Mouse (Mus musculus): Measurements from ENCODE around the gene Fopnl. TPM values are rescaled to one million over a fixed set of nuclear protein-coding genes. Genes with fewer than 3 reads are reported as not detected.

The Fopnl gene
- total and polyA plus RNA-seq, 3 experiments, result 44.8 to 46.9 TPM; not detected in 1

Other genes with a start within 250 kb of the Fopnl start
- 25.2 and 25.8 TPM in 2 replicates for gene Nde1, start 154.1 kb downstream of the Fopnl start, total RNA-seq (2012; rRNA removed)
- 10 to 100 TPM in 1 of 2 experiments, not detected in 1; 42.5 TPM for gene Nde1, start 154.1 kb downstream of the Fopnl start, polyA plus RNA-seq (2012; ENCODE audit: insufficient read depth in 1 of 2, insufficient read length in 2 of 2, low read depth in 1 of 2, low replicate concordance in 2 of 2, missing spikeins in 1 of 2)
- 8.7 and 9.3 TPM in 2 replicates for gene Marf1, start 154.1 kb downstream of the Fopnl start, total RNA-seq (2012; rRNA removed)
- 10 to 100 TPM in 1 of 2 experiments, not detected in 1; 16.2 TPM for gene Marf1, start 154.1 kb downstream of the Fopnl start, polyA plus RNA-seq (2012; ENCODE audit: insufficient read depth in 1 of 2, insufficient read length in 2 of 2, low read depth in 1 of 2, low replicate concordance in 2 of 2, missing spikeins in 1 of 2)
- 0.03 TPM in 1 of 2 replicates, not detected in the other for gene Myh11, start 26.0 kb downstream of the Fopnl start, total RNA-seq (2012; rRNA removed)
- under 1 TPM in 1 of 2 experiments, not detected in 1; 0.01 TPM for gene Myh11, start 26.0 kb downstream of the Fopnl start, polyA plus RNA-seq (2012; ENCODE audit: insufficient read depth in 1 of 2, insufficient read length in 2 of 2, low read depth in 1 of 2, low replicate concordance in 2 of 2, missing spikeins in 1 of 2)
- 30.9 and 31.5 TPM in 2 replicates for gene Abcc1, start 44.2 kb upstream of the Fopnl start, total RNA-seq (2012; rRNA removed)
- gene Abcc1, start 44.2 kb upstream of the Fopnl start, polyA plus RNA-seq (2012; ENCODE audit: insufficient read depth in 1 of 2, insufficient read length in 2 of 2, low read depth in 1 of 2, low replicate concordance in 2 of 2, missing spikeins in 1 of 2), result 10 to 100 TPM; 34.2 to 39.8 TPM
- not detected in 2 replicates for gene A630010A05Rik, start 244.9 kb upstream of the Fopnl start, total RNA-seq (2012; rRNA removed)
- not detected for gene A630010A05Rik, start 244.9 kb upstream of the Fopnl start, polyA plus RNA-seq (2012; ENCODE audit: insufficient read depth in 1 of 2, insufficient read length in 2 of 2, low read depth in 1 of 2, low replicate concordance in 2 of 2, missing spikeins in 1 of 2)

Measured in MEL (cell line).